Mouse (Mus musculus) liver (tissue): ENCODE data around the gene Vps13a.

Experiments
- DNase-seq: peaks from one replicate; pipeline ENCODE4 v3.0.0-alpha.2; 2020; ENCODE audit warnings: mixed read lengths

The Vps13a gene

GRCm38 (mm10) chr19:16579656-16580260 is 201.0 kb downstream of the Vps13a start:
- DNase-seq: no peak

GRCm38 (mm10) chr19:16576790-16577189 is 203.9 kb downstream of the Vps13a start:
- DNase-seq: no peak
